Mouse (Mus musculus) lung, embryonic 14.5 days (tissue): ENCODE data around the gene Hcrt. TPM values are rescaled to one million over a fixed set of nuclear protein-coding genes. Genes with fewer than 3 reads are reported as not detected.

ENCODE experiments used
- ATAC-seq: fragments of 200-750 bp; cut with Nextera tagmentation; 2 replicates; pipeline ENCODE4 v1.8.0; 2017; ENCODE audit warnings: mild to moderate bottlenecking, moderate TSS enrichment, moderate library complexity; ENCODE audit not compliant: insufficient read depth
- DNase-seq: peaks from one replicate; pipeline ENCODE4 v3.0.0-alpha.2; 2015
- H3K27ac ChIP-seq: fragments of 300-500 bp; sonication (generic); 2 replicates; pipeline ENCODE4 v1.5.1; 2014; ENCODE audit warnings: low read depth, mild to moderate bottlenecking, moderate library complexity
- H3K27me3 ChIP-seq: fragments of 300-500 bp; sonication (generic); 2 replicates; pipeline ENCODE4 v1.6.1; 2014; ENCODE audit warnings: low read length, control low read depth; ENCODE audit not compliant: insufficient read depth
- H3K36me3 ChIP-seq: fragments of 300-500 bp; sonication (generic); 2 replicates; pipeline ENCODE4 v1.6.1; 2014; ENCODE audit warnings: control low read depth; ENCODE audit not compliant: insufficient read depth
- H3K4me1 ChIP-seq: fragments of 300-500 bp; sonication (generic); 2 replicates; pipeline ENCODE4 v1.6.1; 2014; ENCODE audit warnings: antibody characterized with exemption, control low read depth; ENCODE audit not compliant: insufficient read depth
- H3K4me2 ChIP-seq: fragments of 300-500 bp; sonication (generic); 2 replicates; pipeline ENCODE4 v1.6.1; 2014; ENCODE audit warnings: mild to moderate bottlenecking
- H3K4me3 ChIP-seq: fragments of 300-500 bp; sonication (generic); 2 replicates; pipeline ENCODE4 v1.5.1; 2014; ENCODE audit warnings: low read depth, low read length
- H3K9ac ChIP-seq: fragments of 300-500 bp; sonication (generic); 2 replicates; pipeline ENCODE4 v1.6.1; 2014
- H3K9me3 ChIP-seq: fragments of 300-500 bp; sonication (generic); 2 replicates; pipeline ENCODE4 v1.6.1; 2016; ENCODE audit warnings: low read depth, low read length, control low read depth
- CTCF ChIP-seq: IDR thresholded peaks from 2 replicates; pipeline ENCODE4 v1.5.1; 2016; ENCODE audit warnings: antibody characterized with exemption, low read depth
- WGBS: fragments of 180-500 bp; shearing (Covaris S2); extraction: QIAGEN DNeasy Blood & Tissue Kit; methylation state at CpG from one replicate; pipeline ENCODE4 v1.1.7; 2014; 5-methylcytosine and 5-hydroxymethylcytosine counted together
- polyA plus RNA-seq: library from polyadenylated mRNA; unstranded; fragments of >200 nt; fragmentation: Nextera tagmentation; extraction: Ambion mirVana; gene quantifications from 2 replicates; pipeline ENCODE4 v1.2.1, GENCODE M21; 2014

Gene Hcrt
- polyA plus RNA-seq, result not detected in 2 replicates

GRCm38 (mm10) chr11:100762831-100763230 is at the start of gene Hcrt:
Gene Hcrt, minus strand, starts transcription at chr11:100762931.
- H3K4me3 ChIP-seq, result peak within 1 kb of the TSS; percentile 40

GRCm38 (mm10) chr11:100811132-100811531 is 48.4 kb upstream of the Hcrt start:
- H3K36me3 ChIP-seq, result 0 out of 2 replicates have a peak, but pooled peaks cover 4% of the 10 kb centered on the region
- no peaks in the 10 kb centered on the region for H3K9me3 ChIP-seq
- no peak overlapping the region for H3K4me3 ChIP-seq
- no peaks in the 10 kb centered on the region for H3K27me3 ChIP-seq
- no peak overlapping the region for H3K4me2 ChIP-seq
- peak; percentile 42 for TF ChIP-seq CTCF
- no peak overlapping the region for H3K27ac ChIP-seq
- WGBS, result 87% methylated on average over 2 of the region's 2 CpGs
- no peak overlapping the region for H3K9ac ChIP-seq
- ATAC-seq (no peak), DNase-seq (no peak)
- no peaks in the 10 kb centered on the region for H3K4me1 ChIP-seq

More at GRCm38 (mm10) chr11:100762831-100763230, at the start of gene Hcrt:
- H3K27ac ChIP-seq, result no peak within 1 kb of the TSS
- no peaks in the 10 kb centered on the region for H3K36me3 ChIP-seq
- H3K4me2 ChIP-seq, result peak within 1 kb of the TSS; percentile 76
- TF ChIP-seq CTCF, result no peak
- H3K9me3 ChIP-seq, result no peaks in the 10 kb centered on the region
- H3K27me3 ChIP-seq, result peaks cover 43% of the 10 kb centered on the region
- DNase-seq (no peak), ATAC-seq (no peak)
- 76% methylated on average over 7 of the region's 7 CpGs for WGBS
- H3K4me1 ChIP-seq, result no peaks in the 10 kb centered on the region; the same call in 1 of the 2 replicates
- H3K9ac ChIP-seq, result peak within 1 kb of the TSS; percentile 40

GRCm38 (mm10) chr11:100810516-100810915 is 47.8 kb upstream of the Hcrt start:
- ATAC-seq (no peak), DNase-seq (no peak)
- Histone ChIP-seq H3K4me2 (no peak overlapping the region), H3K9me3 (no peaks in the 10 kb centered on the region), H3K4me3 (no peak overlapping the region), H3K4me1 (no peaks in the 10 kb centered on the region), H3K9ac (no peak overlapping the region), H3K36me3 (0 out of 2 replicates have a peak, but pooled peaks cover 4% of the 10 kb centered on the region), H3K27ac (no peak overlapping the region), H3K27me3 (no peaks in the 10 kb centered on the region)
- TF ChIP-seq CTCF, result no peak
- 76% methylated on average over 9 of the region's 9 CpGs for WGBS

GRCm38 (mm10) chr11:100806380-100807305 is 43.9 kb upstream of the Hcrt start:
- Histone ChIP-seq H3K4me1 (no peaks in the 10 kb centered on the region), H3K9ac (no peak overlapping the region), H3K4me2 (no peak overlapping the region), H3K27me3 (no peaks in the 10 kb centered on the region), H3K4me3 (no peak overlapping the region), H3K36me3 (peaks cover 28% of the 10 kb centered on the region), H3K9me3 (no peaks in the 10 kb centered on the region), H3K27ac (no peak overlapping the region)
- ATAC-seq (no peak), DNase-seq (peak; percentile 35)
- WGBS, result 69% methylated on average over 20 of the region's 20 CpGs
- TF ChIP-seq CTCF, result no peak

GRCm38 (mm10) chr11:100805535-100805934 is 42.8 kb upstream of the Hcrt start:
- Histone ChIP-seq H3K9me3 (no peaks in the 10 kb centered on the region), H3K27ac (no peak overlapping the region), H3K4me2 (no peak overlapping the region), H3K4me1 (no peaks in the 10 kb centered on the region), H3K36me3 (peaks cover 39% of the 10 kb centered on the region), H3K9ac (no peak overlapping the region), H3K27me3 (no peaks in the 10 kb centered on the region), H3K4me3 (no peak overlapping the region)
- no peak for DNase-seq
- no peak for ATAC-seq
- TF ChIP-seq CTCF, result no peak
- WGBS, result 68% methylated on average over 7 of the region's 7 CpGs

GRCm38 (mm10) chr11:100804409-100804808 is 41.7 kb upstream of the Hcrt start:
- Histone ChIP-seq H3K9me3 (no peaks in the 10 kb centered on the region), H3K4me2 (no peak overlapping the region), H3K9ac (no peak overlapping the region), H3K36me3 (peaks cover 46% of the 10 kb centered on the region), H3K27me3 (no peaks in the 10 kb centered on the region), H3K27ac (no peak overlapping the region), H3K4me3 (no peak overlapping the region), H3K4me1 (no peaks in the 10 kb centered on the region)
- WGBS, result 93% methylated on average over 10 of the region's 10 CpGs
- no peak for TF ChIP-seq CTCF
- DNase-seq, result no peak
- no peak for ATAC-seq

GRCm38 (mm10) chr11:100799426-100799825 is 36.7 kb upstream of the Hcrt start:
- H3K4me2 ChIP-seq, result no peak overlapping the region
- peaks cover 49% of the 10 kb centered on the region for H3K36me3 ChIP-seq
- no peaks in the 10 kb centered on the region for H3K4me1 ChIP-seq
- no peak for DNase-seq
- no peak overlapping the region for H3K4me3 ChIP-seq
- 78% methylated on average over 5 of the region's 5 CpGs for WGBS
- no peaks in the 10 kb centered on the region for H3K27me3 ChIP-seq
- no peak overlapping the region for H3K9ac ChIP-seq
- no peak overlapping the region for H3K27ac ChIP-seq
- no peak for ATAC-seq
- no peaks in the 10 kb centered on the region for H3K9me3 ChIP-seq
- TF ChIP-seq CTCF, result no peak
